20 mouse cellular contexts compared by ENCODE assay signal in genomic region chr7:142493535-142493934, GRCm38 (mm10). TPM values are rescaled to one million over a fixed set of nuclear protein-coding genes. Genes with fewer than 3 reads are reported as not detected.
DNase-seq lines count a peak whose midpoint lies in the region; ATAC-seq and TF ChIP-seq lines count a peak whose summit lies in the region.
"Had no signal": no experiment of that assay in that cellular context is flagged by ENCODE, and none has a peak within 500 bp of the region (broad histone marks: within the 10 kb centered on the region; RNA-seq: fewer than 3 reads in every experiment).

No protein-coding gene starts in this region.

- no peaks in the 10 kb centered on the region for H3K27me3 ChIP-seq in lung, embryonic 16.5 days (ENCODE audit: control insufficient read depth, insufficient read depth, low read depth, low read length)
- no peaks in the 10 kb centered on the region for H3K27me3 ChIP-seq in lung, postnatal 0 days (replicated peaks; ENCODE audit: insufficient read depth, low read length)
- H3K27me3 ChIP-seq in limb, embryonic 13.5 days, result no peaks in the 10 kb centered on the region
- H3K27me3 ChIP-seq: forebrain, embryonic 12.5 days had no signal

- no peak overlapping the region for H3K4me3 ChIP-seq in lung, embryonic 16.5 days (ENCODE audit: low read length)
- H3K4me3 ChIP-seq in lung, postnatal 0 days (ENCODE audit: low read depth, low read length), result no peak overlapping the region
- H3K4me3 ChIP-seq in limb, embryonic 13.5 days, result no peak overlapping the region
- H3K4me3 ChIP-seq: forebrain, embryonic 12.5 days; myocyte had no signal

- intact Hi-C loops in gastrocnemius, postnatal 36 days (cut with DNase I), result loop anchor here (10.0 kb wide), 1 partner anchor 159 kb away; no protein-coding TSS in a partner anchor

- H3K9me3 ChIP-seq in lung, embryonic 16.5 days (ENCODE audit: control insufficient read depth, low read length), result no peaks in the 10 kb centered on the region
- no peaks in the 10 kb centered on the region for H3K9me3 ChIP-seq in lung, postnatal 0 days (ENCODE audit: low read length)
- no peaks in the 10 kb centered on the region for H3K9me3 ChIP-seq in limb, embryonic 13.5 days
- H3K9me3 ChIP-seq: forebrain, embryonic 12.5 days had no signal

- H3K9ac ChIP-seq in lung, embryonic 16.5 days (ENCODE audit: low read length), result no peak overlapping the region
- H3K9ac ChIP-seq in lung, postnatal 0 days (replicated peaks; ENCODE audit: low read depth), result no peak overlapping the region
- H3K9ac ChIP-seq in limb, embryonic 13.5 days, result no peak overlapping the region
- H3K9ac ChIP-seq: forebrain, embryonic 12.5 days had no signal

- peak; percentile 67 for DNase-seq in gastrocnemius, postnatal 25 days
- no peak for DNase-seq in gastrocnemius, postnatal 36 days
- DNase-seq in lung, postnatal 0 days (ENCODE audit: low spot score), result no peak
- DNase-seq in testis, postnatal 10 days (ENCODE audit: low spot score), result no peak
- DNase-seq: adrenal gland, postnatal 10 days; gastrocnemius, postnatal 14 days; kidney, adult 2 months; left cerebral cortex, postnatal 4 days; lung, postnatal 10 days had no signal

- H3K36me3 ChIP-seq in lung, embryonic 16.5 days (ENCODE audit: control insufficient read depth, insufficient read depth, low read length), result peaks cover 9% of the 10 kb centered on the region; the same call in 1 of the 2 replicates
- H3K36me3 ChIP-seq in lung, postnatal 0 days (ENCODE audit: insufficient read depth, low read length), result no peaks in the 10 kb centered on the region
- peaks cover 40% of the 10 kb centered on the region for H3K36me3 ChIP-seq in limb, embryonic 13.5 days
- H3K36me3 ChIP-seq: forebrain, embryonic 12.5 days had no signal

- no peak for TF ChIP-seq EP300 in lung, postnatal 0 days (IDR thresholded peaks at IDR 0.05)

- no peak for TF ChIP-seq CTCF in lung, postnatal 0 days (IDR thresholded peaks at IDR 0.05)

- H3K4me1 ChIP-seq in lung, embryonic 16.5 days (replicated peaks; ENCODE audit: control insufficient read depth, insufficient read depth, low read length), result no peaks in the 10 kb centered on the region
- no peaks in the 10 kb centered on the region for H3K4me1 ChIP-seq in lung, postnatal 0 days (ENCODE audit: insufficient read depth, low read depth, low read length)
- H3K4me1 ChIP-seq in limb, embryonic 13.5 days, result peaks cover 19% of the 10 kb centered on the region
- H3K4me1 ChIP-seq: forebrain, embryonic 12.5 days had no signal

- 0 out of 2 replicates have a peak overlapping the region, but pooled peaks have one; percentile 3 for H3K27ac ChIP-seq in lung, embryonic 16.5 days (ENCODE audit: low read length)
- H3K27ac ChIP-seq in lung, postnatal 0 days (ENCODE audit: low read length), result no peak overlapping the region
- peak overlapping the region; percentile 55; the same call in 1 of the 2 replicates for H3K27ac ChIP-seq in limb, embryonic 13.5 days
- H3K27ac ChIP-seq: forebrain, embryonic 12.5 days had no signal

- WGBS in lung, embryonic 16.5 days, result 59% methylated on average over 8 of the region's 8 CpGs
- 67% methylated on average over 8 of the region's 8 CpGs for whole genome bisulfite sequencing in lung, postnatal 0 days
- 50% methylated on average over 8 of the region's 8 CpGs for WGBS in limb, embryonic 13.5 days

- H3K4me2 ChIP-seq in lung, embryonic 16.5 days (ENCODE audit: low read depth, low read length), result no peak overlapping the region
- H3K4me2 ChIP-seq in lung, postnatal 0 days (replicated peaks; ENCODE audit: low read depth, low read length), result no peak overlapping the region
- H3K4me2 ChIP-seq in limb, embryonic 13.5 days (replicated peaks), result no peak overlapping the region
- H3K4me2 ChIP-seq: forebrain, embryonic 12.5 days; midbrain, embryonic 11.5 days had no signal

- no peak for ATAC-seq in lung, embryonic 16.5 days (ENCODE audit: low read depth)
- ATAC-seq in lung, postnatal 0 days, result no peak
- ATAC-seq in limb, embryonic 13.5 days (ENCODE audit: low FRiP score, low read depth), result no peak
- no peak for ATAC-seq in inflammation-experienced regulatory T-cells, adult 6 months
- no peak for ATAC-seq in erythroid progenitor cell, adult 5-6 weeks (replicated peaks; ENCODE audit: low FRiP score, poor library complexity, severe bottlenecking)

RNA-seq across cellular contexts. Expression of gene Tnnt3, which starts 5.1 kb away (rescaled TPM):
- total RNA-seq in gastrocnemius, postnatal 25 days (2021), result over 10,000 TPM; 28,170 to 31,317 TPM
- total RNA-seq in gastrocnemius, postnatal 36 days (2021), result over 10,000 TPM; 32,612 to 32,921 TPM
- polyA plus RNA-seq in lung, embryonic 16.5 days (2015; fragmentation: Nextera tagmentation; extraction: Ambion mirVana), result 17.9 and 50.7 TPM in 2 replicates
- polyA plus RNA-seq in lung, postnatal 0 days (2015; fragmentation: Nextera tagmentation; extraction: Ambion mirVana), result 1.5 and 2.2 TPM in 2 replicates
- 60.9 and 62.3 TPM in 2 replicates for polyA plus RNA-seq in limb, embryonic 13.5 days (2015; fragmentation: Nextera tagmentation; extraction: Ambion mirVana)
- polyA plus RNA-seq in inflammation-experienced regulatory T-cells, adult 6 months (2017; shearing (Covaris generic)), result 1 to 10 TPM; 2.5 to 3.8 (median 2.8) TPM
- not detected in 2 replicates for total RNA-seq in erythroid progenitor cell, adult 5-6 weeks (2015; ENCODE audit: low replicate concordance)
- not detected in 2 replicates for total RNA-seq in erythroid progenitor cell, adult 5-6 weeks (2017; ENCODE audit: low replicate concordance)
- total RNA-seq: common myeloid progenitor, adult 5-6 weeks; layer of hippocampus, adult 18-20 months had no signal
- polyA plus RNA-seq: small intestine, adult 2 months had no signal

RNA-seq across cellular contexts. Expression of gene Lsp1, which starts 32.9 kb away (rescaled TPM):
- 10 to 100 TPM; 43.2 to 60.3 TPM for total RNA-seq in gastrocnemius, postnatal 25 days (2021)
- total RNA-seq in gastrocnemius, postnatal 36 days (2021), result 10 to 100 TPM; 37.2 to 75.3 TPM
- 110 and 118 TPM in 2 replicates for polyA plus RNA-seq in lung, embryonic 16.5 days (2015; fragmentation: Nextera tagmentation; extraction: Ambion mirVana)
- 90.8 and 92.3 TPM in 2 replicates for polyA plus RNA-seq in lung, postnatal 0 days (2015; fragmentation: Nextera tagmentation; extraction: Ambion mirVana)
- polyA plus RNA-seq in limb, embryonic 13.5 days (2015; fragmentation: Nextera tagmentation; extraction: Ambion mirVana), result 46.3 and 49.8 TPM in 2 replicates
- 1,000 to 10,000 TPM; 1,183 to 1,943 (median 1,210) TPM for polyA plus RNA-seq in inflammation-experienced regulatory T-cells, adult 6 months (2017; shearing (Covaris generic))
- 88.0 and 115 TPM in 2 replicates for total RNA-seq in erythroid progenitor cell, adult 5-6 weeks (2015; ENCODE audit: low replicate concordance)
- 64.5 and 76.5 TPM in 2 replicates for total RNA-seq in erythroid progenitor cell, adult 5-6 weeks (2017; ENCODE audit: low replicate concordance)

RNA-seq across cellular contexts. Expression of gene Mrpl23, which starts 39.0 kb away (rescaled TPM):
- total RNA-seq in gastrocnemius, postnatal 25 days (2021), result 10 to 100 TPM in 1 of 2 experiments, 1 to 10 TPM in 1; 8.6 to 18.3 TPM
- 1 to 10 TPM; 1.8 to 6.1 TPM for total RNA-seq in gastrocnemius, postnatal 36 days (2021)
- polyA plus RNA-seq in lung, embryonic 16.5 days (2015; fragmentation: Nextera tagmentation; extraction: Ambion mirVana), result 17.2 and 22.4 TPM in 2 replicates
- polyA plus RNA-seq in lung, postnatal 0 days (2015; fragmentation: Nextera tagmentation; extraction: Ambion mirVana), result 15.2 and 15.7 TPM in 2 replicates
- polyA plus RNA-seq in limb, embryonic 13.5 days (2015; fragmentation: Nextera tagmentation; extraction: Ambion mirVana), result 27.3 and 35.1 TPM in 2 replicates
- 10 to 100 TPM in 1 of 3 experiments, 1 to 10 TPM in 1, under 1 TPM in 1; 0.26 to 24.2 (median 3.2) TPM for polyA plus RNA-seq in inflammation-experienced regulatory T-cells, adult 6 months (2017; shearing (Covaris generic))
- total RNA-seq in erythroid progenitor cell, adult 5-6 weeks (2015; ENCODE audit: low replicate concordance), result 9.6 TPM in 1 of 2 replicates, not detected in the other
- total RNA-seq in erythroid progenitor cell, adult 5-6 weeks (2017; ENCODE audit: low replicate concordance), result 0.13 TPM in 1 of 2 replicates, not detected in the other

RNA-seq across cellular contexts. Expression of gene Tnni2, which starts 51.9 kb away (rescaled TPM):
- over 10,000 TPM; 16,193 to 17,938 TPM for total RNA-seq in gastrocnemius, postnatal 25 days (2021)
- total RNA-seq in gastrocnemius, postnatal 36 days (2021), result over 10,000 TPM; 17,613 to 18,280 TPM
- 17.6 and 61.1 TPM in 2 replicates for polyA plus RNA-seq in lung, embryonic 16.5 days (2015; fragmentation: Nextera tagmentation; extraction: Ambion mirVana)
- 1.9 and 2.1 TPM in 2 replicates for polyA plus RNA-seq in lung, postnatal 0 days (2015; fragmentation: Nextera tagmentation; extraction: Ambion mirVana)
- 45.2 and 47.5 TPM in 2 replicates for polyA plus RNA-seq in limb, embryonic 13.5 days (2015; fragmentation: Nextera tagmentation; extraction: Ambion mirVana)
- not detected for polyA plus RNA-seq in inflammation-experienced regulatory T-cells, adult 6 months (2017; shearing (Covaris generic))
- not detected in 2 replicates for total RNA-seq in erythroid progenitor cell, adult 5-6 weeks (2015; ENCODE audit: low replicate concordance)
- total RNA-seq in erythroid progenitor cell, adult 5-6 weeks (2017; ENCODE audit: low replicate concordance), result not detected in 2 replicates
- total RNA-seq: left cerebral cortex, postnatal 4 days had no signal

RNA-seq across cellular contexts. Expression of gene Syt8, which starts 58.9 kb away (rescaled TPM):
- not detected for total RNA-seq in gastrocnemius, postnatal 25 days (2021)
- total RNA-seq in gastrocnemius, postnatal 36 days (2021), result not detected
- polyA plus RNA-seq in lung, embryonic 16.5 days (2015; fragmentation: Nextera tagmentation; extraction: Ambion mirVana), result 0.48 and 1.2 TPM in 2 replicates
- 0.47 and 1.1 TPM in 2 replicates for polyA plus RNA-seq in lung, postnatal 0 days (2015; fragmentation: Nextera tagmentation; extraction: Ambion mirVana)
- 1.2 and 1.4 TPM in 2 replicates for polyA plus RNA-seq in limb, embryonic 13.5 days (2015; fragmentation: Nextera tagmentation; extraction: Ambion mirVana)
- polyA plus RNA-seq in inflammation-experienced regulatory T-cells, adult 6 months (2017; shearing (Covaris generic)), result not detected
- not detected in 2 replicates for total RNA-seq in erythroid progenitor cell, adult 5-6 weeks (2015; ENCODE audit: low replicate concordance)
- total RNA-seq in erythroid progenitor cell, adult 5-6 weeks (2017; ENCODE audit: low replicate concordance), result not detected in 2 replicates
- total RNA-seq: adrenal gland, postnatal 10 days; common myeloid progenitor, adult 5-6 weeks; gastrocnemius, postnatal 14 days; heart, postnatal 25 days; layer of hippocampus, adult 18-20 months; left cerebral cortex, postnatal 4 days had no signal
- polyA plus RNA-seq: forebrain, embryonic 12.5 days; midbrain, embryonic 11.5 days had no signal
